Mouse (Mus musculus) hindbrain, embryonic 13.5 days (tissue): Measurements from ENCODE around the gene Hoxd12. TPM values are rescaled to one million over a fixed set of nuclear protein-coding genes. Genes with fewer than 3 reads are reported as not detected.

ENCODE experiments used
- ATAC-seq: fragments of 200-750 bp; cut with Nextera tagmentation; 2 replicates; pipeline ENCODE4 v1.8.0; 2017; ENCODE audit warnings: moderate TSS enrichment; ENCODE audit not compliant: low FRiP score
- H3K27ac ChIP-seq: fragments of 300-500 bp; sonication (generic); 2 replicates; pipeline ENCODE4 v1.5.1; 2015; ENCODE audit warnings: inconsistent platforms, mild to moderate bottlenecking, moderate library complexity
- H3K27me3 ChIP-seq: fragments of 300-500 bp; sonication (generic); 2 replicates; pipeline ENCODE4 v1.6.1; 2015; ENCODE audit warnings: mild to moderate bottlenecking, inconsistent platforms
- H3K36me3 ChIP-seq: fragments of 300-500 bp; sonication (generic); 2 replicates; pipeline ENCODE4 v1.6.1; 2015; ENCODE audit warnings: mild to moderate bottlenecking, inconsistent platforms
- H3K4me1 ChIP-seq: fragments of 300-500 bp; sonication (generic); replicated peaks from 2 replicates; pipeline ENCODE4 v1.6.1; 2015; ENCODE audit warnings: inconsistent platforms
- H3K4me2 ChIP-seq: fragments of 300-500 bp; sonication (generic); 2 replicates; pipeline ENCODE4 v1.6.1; 2015; ENCODE audit warnings: inconsistent platforms, mild to moderate bottlenecking, moderate library complexity
- H3K4me3 ChIP-seq: fragments of 300-500 bp; sonication (generic); 2 replicates; pipeline ENCODE4 v1.5.1; 2015; ENCODE audit warnings: mild to moderate bottlenecking, inconsistent platforms
- H3K9ac ChIP-seq: fragments of 300-500 bp; sonication (generic); 2 replicates; pipeline ENCODE4 v1.6.1; 2015; ENCODE audit warnings: mild to moderate bottlenecking, inconsistent platforms
- H3K9me3 ChIP-seq: fragments of 300-500 bp; sonication (generic); 2 replicates; pipeline ENCODE4 v1.6.1; 2016; ENCODE audit warnings: inconsistent platforms
- WGBS: fragments of 180-500 bp; shearing (Covaris S2); methylation state at CpG from one replicate; pipeline ENCODE4 v1.1.7; 2015; 5-methylcytosine and 5-hydroxymethylcytosine counted together
- polyA plus RNA-seq: library from polyadenylated mRNA; unstranded; fragments of >200 nt; fragmentation: Nextera tagmentation; extraction: Ambion mirVana; gene quantifications from 2 replicates; pipeline ENCODE4 v1.2.1, GENCODE M21; 2015

Hoxd12 gene
- polyA plus RNA-seq, 1 experiment from 2014 or later, result not detected

- H3K27me3 ChIP-seq, result peaks cover 94% of the 10 kb centered on the region
- H3K9ac ChIP-seq, result no peak overlapping the region
- H3K36me3 ChIP-seq, result no peaks in the 10 kb centered on the region
- under 1% methylated on average over 31 of the region's 31 CpGs for WGBS
- H3K4me3 ChIP-seq, result no peak overlapping the region
- no peak overlapping the region for H3K27ac ChIP-seq
- H3K4me1 ChIP-seq, result peaks cover 6% of the 10 kb centered on the region; the same call in 1 of the 2 replicates
- H3K9me3 ChIP-seq, result no peaks in the 10 kb centered on the region
- no peak for ATAC-seq
- H3K4me2 ChIP-seq, result no peak overlapping the region
Measured at GRCm38 (mm10) chr2:74687698-74688555, 13.1 kb downstream of the Hoxd12 start.

DNA sequence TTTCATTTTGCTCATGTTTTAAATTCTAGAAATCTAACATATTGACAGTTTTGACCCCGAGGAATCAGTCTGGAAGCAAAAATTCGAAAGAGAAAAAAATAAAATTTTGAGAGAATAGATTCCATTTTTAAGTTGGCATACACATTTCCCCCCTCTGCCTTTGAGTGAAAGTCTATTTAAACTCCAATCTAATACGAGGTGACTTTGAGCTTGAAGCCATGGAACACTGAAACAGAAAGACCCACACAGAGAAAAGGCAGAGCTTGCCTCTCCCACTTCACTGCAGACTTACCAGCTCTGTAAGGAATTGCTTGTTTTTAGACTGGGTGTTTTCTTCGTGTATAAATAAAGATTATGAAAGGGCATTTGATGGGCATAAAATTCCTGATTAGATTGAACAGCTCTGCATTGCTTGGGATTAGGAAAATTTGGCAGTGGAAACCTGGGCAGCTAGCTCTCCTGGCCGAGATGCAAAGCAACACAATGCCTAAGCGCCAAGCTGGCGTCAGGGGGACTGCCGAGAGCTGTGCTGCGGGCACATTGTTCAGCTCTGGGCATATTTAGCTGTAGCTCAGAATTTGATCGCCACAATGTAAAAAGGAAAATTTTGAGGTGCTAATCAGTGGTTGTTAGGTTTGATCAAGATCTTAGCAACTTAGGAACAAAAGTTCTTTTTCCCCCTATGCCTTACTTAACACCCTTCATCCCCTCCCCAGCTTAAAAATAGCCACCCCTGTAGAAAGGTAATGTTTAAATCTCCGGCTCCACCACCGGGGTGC, 14.2 kb downstream of the Hoxd12 start:
- H3K27ac ChIP-seq, result no peak overlapping the region
- H3K4me2 ChIP-seq, result no peak overlapping the region
- H3K9me3 ChIP-seq, result no peaks in the 10 kb centered on the region
- H3K36me3 ChIP-seq, result no peaks in the 10 kb centered on the region
- peaks cover 94% of the 10 kb centered on the region for H3K27me3 ChIP-seq
- WGBS, result 4% methylated on average over 12 of the region's 12 CpGs
- H3K4me3 ChIP-seq, result no peak overlapping the region
- no peak overlapping the region for H3K9ac ChIP-seq
- peaks cover 6% of the 10 kb centered on the region; the same call in 1 of the 2 replicates for H3K4me1 ChIP-seq
- no peak for ATAC-seq

DNA sequence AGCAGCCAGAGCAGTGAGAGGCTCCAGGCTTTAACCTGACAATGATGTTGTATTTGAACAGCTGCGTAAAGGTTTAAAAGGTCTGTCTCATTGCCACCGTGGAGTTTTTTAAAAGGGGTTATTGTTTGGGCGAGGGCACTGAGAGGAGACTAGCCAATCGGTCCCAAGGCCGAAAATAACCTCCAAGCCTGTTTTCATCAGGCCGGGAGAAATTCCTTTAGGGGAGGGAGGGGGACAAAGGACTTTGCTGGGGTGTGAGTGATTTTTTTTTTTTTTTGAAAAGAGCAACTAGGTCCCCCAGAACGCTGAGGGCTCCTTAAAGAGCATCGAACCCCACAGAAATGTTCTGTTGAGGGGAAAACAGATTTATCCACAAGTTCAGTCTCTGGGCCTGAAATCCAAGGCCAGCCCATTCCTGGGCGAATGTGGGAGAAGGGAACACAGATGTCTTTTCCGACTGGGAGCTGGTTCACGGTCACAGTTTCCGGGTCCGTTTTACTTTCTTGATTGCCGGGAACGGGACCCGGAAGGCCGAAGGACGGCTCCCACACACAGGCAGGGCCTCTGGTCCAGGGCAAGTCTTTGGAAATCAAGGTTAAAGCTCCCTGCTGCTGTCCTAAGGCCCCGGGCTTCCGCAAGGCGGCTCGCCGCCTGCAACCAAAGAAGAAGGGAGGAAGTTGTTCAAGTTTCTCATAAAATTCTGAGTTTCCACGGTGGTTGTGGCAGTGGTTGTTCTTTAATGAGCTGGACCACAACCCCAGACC, 14.9 kb downstream of the Hoxd12 start:
- Histone ChIP-seq H3K27ac (no peak overlapping the region), H3K9ac (no peak overlapping the region), H3K4me3 (no peak overlapping the region), H3K4me1 (peaks cover 6% of the 10 kb centered on the region; the same call in 1 of the 2 replicates), H3K27me3 (peaks cover 94% of the 10 kb centered on the region), H3K4me2 (no peak overlapping the region), H3K9me3 (no peaks in the 10 kb centered on the region), H3K36me3 (no peaks in the 10 kb centered on the region)
- ATAC-seq, result no peak
- WGBS, result 1% methylated on average over 24 of the region's 24 CpGs

DNA sequence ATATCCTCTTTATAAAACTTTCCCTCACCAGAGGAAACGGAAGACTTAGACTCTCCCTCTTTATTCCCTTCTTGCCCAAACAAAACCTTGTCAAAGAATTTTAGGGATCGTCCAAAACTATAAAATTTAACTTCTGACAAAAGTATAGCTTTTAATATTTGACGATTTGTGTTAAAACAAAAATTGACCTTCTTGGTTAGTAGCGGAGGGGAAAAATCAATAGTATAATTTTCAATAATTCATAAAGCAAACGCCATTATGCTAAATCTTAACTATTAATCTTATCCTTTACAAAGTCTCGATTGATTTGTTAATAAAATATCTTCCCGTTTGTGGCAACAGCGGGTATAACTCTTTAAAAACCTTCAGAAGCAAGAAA, 15.5 kb downstream of the Hoxd12 start:
- Histone ChIP-seq H3K36me3 (no peaks in the 10 kb centered on the region), H3K4me1 (peaks cover 6% of the 10 kb centered on the region; the same call in 1 of the 2 replicates), H3K27ac (no peak overlapping the region), H3K9ac (no peak overlapping the region), H3K27me3 (peaks cover 94% of the 10 kb centered on the region), H3K4me2 (no peak overlapping the region), H3K4me3 (no peak overlapping the region), H3K9me3 (no peaks in the 10 kb centered on the region)
- no peak for ATAC-seq
- WGBS, result 9% methylated on average over 8 of the region's 8 CpGs

DNA sequence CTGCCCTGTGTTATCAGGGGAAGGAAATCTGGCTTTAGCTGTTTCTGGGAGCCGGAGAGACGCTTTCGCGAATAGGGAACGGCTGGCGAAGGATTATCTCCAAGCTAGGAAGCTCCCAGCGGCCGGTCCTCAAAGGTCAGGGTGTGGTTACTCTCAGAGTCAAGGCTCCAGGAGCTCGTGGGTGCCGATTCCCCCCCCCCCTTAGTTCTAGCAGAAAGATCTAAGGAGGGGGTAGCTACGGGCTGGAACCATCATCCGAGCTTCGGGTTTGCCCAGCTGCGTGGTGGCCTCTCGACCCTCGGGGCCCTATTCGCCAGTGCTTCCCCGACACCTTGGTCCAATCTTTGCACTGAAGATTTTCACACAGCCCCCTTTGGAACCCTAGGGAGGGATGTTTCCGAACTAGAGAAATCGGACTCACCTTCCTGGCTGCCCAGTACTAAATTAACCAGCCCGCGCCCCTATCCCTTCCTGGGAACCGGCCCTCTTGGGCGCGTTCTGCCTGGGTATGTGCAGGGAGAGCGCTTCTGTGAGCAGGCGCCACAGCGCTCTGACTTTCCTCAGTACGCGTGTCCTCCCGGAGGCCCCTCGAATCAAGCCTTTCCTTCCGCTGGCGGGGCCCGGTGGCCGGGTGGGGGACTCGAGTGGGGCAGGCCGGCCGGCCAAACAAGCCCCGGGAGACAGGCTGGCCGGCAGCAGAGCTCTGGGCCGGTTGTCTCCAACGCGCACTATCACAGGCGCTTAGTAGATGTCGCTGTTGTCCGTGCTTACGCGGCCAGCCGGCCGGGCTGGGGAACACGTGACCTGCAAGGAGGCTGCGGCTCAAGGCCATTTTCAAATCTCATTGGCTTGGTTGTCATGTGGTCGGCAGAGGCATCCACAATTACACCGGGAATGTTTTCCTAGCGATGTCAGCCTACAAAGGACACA, 16.5 kb downstream of the Hoxd12 start, which contains the start of gene Hoxd10:
Gene Hoxd10 (plus strand): TSS at position 903 of the 930 bp plus-strand sequence.
- under 1% methylated on average over 56 of the region's 56 CpGs for WGBS
- H3K9ac ChIP-seq, result no peak within 1 kb of the TSS
- 0 out of 2 replicates have a peak, but pooled peaks have one; percentile 46 for ATAC-seq

GRCm38 (mm10) chr2:74691995-74692807, 17.4 kb downstream of the Hoxd12 start:
- Histone ChIP-seq H3K27ac (no peak overlapping the region), H3K4me3 (no peak overlapping the region), H3K36me3 (no peaks in the 10 kb centered on the region), H3K9me3 (no peaks in the 10 kb centered on the region), H3K27me3 (peaks cover 95% of the 10 kb centered on the region), H3K9ac (no peak overlapping the region), H3K4me1 (peaks cover 6% of the 10 kb centered on the region; the same call in 1 of the 2 replicates), H3K4me2 (no peak overlapping the region)
- no peak for ATAC-seq
- WGBS, result 6% methylated on average over 35 of the region's 35 CpGs

More for the DNA sequence above, 16.5 kb downstream of the Hoxd12 start, which contains the start of gene Hoxd10:
- H3K9me3 ChIP-seq, result no peaks in the 10 kb centered on the region
- H3K4me2 ChIP-seq, result no peak within 1 kb of the TSS
- H3K36me3 ChIP-seq, result no peaks in the 10 kb centered on the region
- no peak within 1 kb of the TSS for H3K4me3 ChIP-seq
- H3K27ac ChIP-seq, result no peak within 1 kb of the TSS
- H3K4me1 ChIP-seq, result peaks cover 6% of the 10 kb centered on the region; the same call in 1 of the 2 replicates
- peaks cover 95% of the 10 kb centered on the region for H3K27me3 ChIP-seq

GRCm38 (mm10) chr2:74692808-74693431, 18.1 kb downstream of the Hoxd12 start:
- Histone ChIP-seq H3K9me3 (no peaks in the 10 kb centered on the region), H3K27me3 (peaks cover 95% of the 10 kb centered on the region), H3K36me3 (no peaks in the 10 kb centered on the region), H3K4me1 (peaks cover 11% of the 10 kb centered on the region), H3K4me3 (no peak overlapping the region), H3K27ac (no peak overlapping the region), H3K4me2 (no peak overlapping the region), H3K9ac (no peak overlapping the region)
- no peak for ATAC-seq
- 1% methylated on average over 20 of the region's 20 CpGs for WGBS

- no peak overlapping the region for H3K27ac ChIP-seq
Measured at GRCm38 (mm10) chr2:74693432-74693827, 18.6 kb downstream of the Hoxd12 start.

GRCm38 (mm10) chr2:74694066-74694465, 19.3 kb downstream of the Hoxd12 start:
- Histone ChIP-seq H3K4me3 (no peak overlapping the region), H3K36me3 (no peaks in the 10 kb centered on the region), H3K27ac (no peak overlapping the region), H3K4me2 (no peak overlapping the region), H3K9ac (no peak overlapping the region), H3K4me1 (peaks cover 19% of the 10 kb centered on the region), H3K9me3 (no peaks in the 10 kb centered on the region), H3K27me3 (peaks cover 95% of the 10 kb centered on the region)
- 2% methylated on average over 16 of the region's 16 CpGs for WGBS
- no peak for ATAC-seq

More at GRCm38 (mm10) chr2:74693432-74693827, 18.6 kb downstream of the Hoxd12 start:
- H3K36me3 ChIP-seq, result no peaks in the 10 kb centered on the region
- peaks cover 95% of the 10 kb centered on the region for H3K27me3 ChIP-seq
- no peak overlapping the region for H3K4me3 ChIP-seq
- no peak overlapping the region for H3K4me2 ChIP-seq
- ATAC-seq, result no peak
- H3K4me1 ChIP-seq, result peaks cover 16% of the 10 kb centered on the region
- WGBS, result 13% methylated on average over 4 of the region's 4 CpGs
- no peaks in the 10 kb centered on the region for H3K9me3 ChIP-seq
- no peak overlapping the region for H3K9ac ChIP-seq

DNA sequence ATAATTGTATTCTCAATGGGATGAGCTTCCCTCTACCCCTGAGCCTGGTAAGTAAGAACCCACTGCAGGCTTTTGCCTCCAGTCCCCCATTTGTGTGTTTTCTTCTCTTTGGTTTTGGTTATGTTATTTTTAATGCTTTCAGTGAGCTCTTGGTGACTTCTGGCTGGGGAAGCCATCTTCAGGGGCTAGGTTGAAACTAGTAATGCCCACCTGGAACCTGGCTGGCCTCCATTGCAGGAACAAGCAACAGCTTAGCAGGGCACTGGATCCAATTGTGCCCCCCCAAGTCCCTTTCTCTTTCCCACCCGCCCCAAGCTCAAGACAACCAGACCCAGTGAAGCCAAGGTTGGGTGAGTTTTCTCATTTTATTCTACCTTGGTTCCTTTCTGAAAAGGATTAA, 20.6 kb downstream of the Hoxd12 start:
- Histone ChIP-seq H3K9me3 (no peaks in the 10 kb centered on the region), H3K4me2 (no peak overlapping the region), H3K27ac (no peak overlapping the region), H3K9ac (no peak overlapping the region), H3K4me3 (no peak overlapping the region), H3K27me3 (peaks cover 97% of the 10 kb centered on the region), H3K4me1 (peaks cover 19% of the 10 kb centered on the region), H3K36me3 (no peaks in the 10 kb centered on the region)
- WGBS, result 3% methylated on average over 1 of the region's 1 CpGs
- no peak for ATAC-seq
